Mouse (Mus musculus): ENCODE data around the gene Ino80e. TPM values are rescaled to one million over a fixed set of nuclear protein-coding genes. Genes with fewer than 3 reads are reported as not detected.

The Ino80e gene
- total and polyA plus RNA-seq, 3 experiments, result 73.6 to 243 (median 73.9) TPM

DNA sequence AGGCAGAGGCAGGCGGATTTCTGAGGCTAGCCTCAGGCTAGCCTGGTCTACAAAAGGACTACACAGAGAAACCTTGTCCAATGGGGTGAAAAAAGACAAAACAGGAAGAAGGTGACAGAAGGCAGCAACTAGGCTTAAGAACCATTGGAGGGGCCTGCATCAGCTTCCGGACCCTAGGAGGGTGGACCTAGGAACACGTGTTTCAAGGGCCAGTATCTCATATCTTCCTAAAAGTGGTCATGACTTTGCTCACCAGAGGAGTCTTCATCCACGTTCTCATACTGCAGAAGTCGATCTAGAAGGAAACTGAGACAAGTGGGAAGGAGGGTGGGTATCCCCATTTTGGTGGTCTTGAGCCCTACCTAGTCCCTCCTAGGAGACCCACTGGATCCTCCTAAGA is 1.2 kb downstream of the Ino80e start:
- Histone ChIP-seq H3K4me1 (ENCODE audit: control insufficient read depth in 1 of 2, insufficient read depth in 2 of 2) (peaks cover 5 to 64% of the 10 kb centered on the region in 2 experiments), H3K27ac (ENCODE audit: insufficient read depth, low read depth) (peak overlapping the region; percentile 18; the same call in 1 of the 2 replicates), H3K9ac (ENCODE audit: insufficient read depth, low read depth) (peak overlapping the region; percentile 93), H3K9me3 (replicated peaks; ENCODE audit: low read length) (no peaks in the 10 kb centered on the region), H3K27me3 (replicated peaks) (no peaks in the 10 kb centered on the region), H3K36me3 (replicated peaks in 1 of 2; ENCODE audit: control insufficient read depth in 1 of 2, insufficient read depth in 1 of 2, low read length in 1 of 2) (peaks cover 55 to 73% of the 10 kb centered on the region in 2 experiments), H3K4me2 (ENCODE audit: insufficient read depth, low read depth, poor library complexity, severe bottlenecking) (peak overlapping the region; percentile 25), H3K4me3 (replicated peaks in 1 of 3; ENCODE audit: low read depth in 2 of 3, low read length in 2 of 3, poor library complexity in 1 of 3) (peak overlapping the region; percentile 84 to 87 (median 85)), H3K79me2 (replicated peaks; ENCODE audit: control insufficient read depth, extremely low read depth, insufficient read depth, poor library complexity, severe bottlenecking) (peaks cover 32% of the 10 kb centered on the region)
- dilution Hi-C loops (cut with MboI; ENCODE audit: extremely low pct_ligation_motif_present, extremely low pct_unique_long_range_greater_than_20kb, low sequenced_read_pairs) (no loop called here), in situ Hi-C loops (cut with MboI; ENCODE audit: low pct_ligation_motif_present, low pct_unique_long_range_greater_than_20kb, low sequenced_read_pairs) (no loop called here)
- peak; percentile 59 for DNase-seq (ENCODE audit: extremely low read depth)
- TF ChIP-seq USF1 (IDR thresholded peaks at IDR 0.05; ENCODE audit: low read depth, low read length) (peak; percentile 9; the same call in 1 of the 2 replicates), SMC3 (IDR thresholded peaks at IDR 0.05; ENCODE audit: low read depth, low read length) (no peak), NELFE (IDR thresholded peaks at IDR 0.05; ENCODE audit: low read depth, low read length) (0 out of 2 replicates have a peak, but pooled peaks have one; percentile 25), PAX5 (IDR thresholded peaks at IDR 0.05; ENCODE audit: low read length) (no peak), MYC (IDR thresholded peaks at IDR 0.05; ENCODE audit: low read depth, low read length) (peak; percentile 97), TBP (conservative IDR thresholded peaks at IDR 0.05; ENCODE audit: low read depth, low read length) (0 out of 2 replicates have a peak, but pooled peaks have one; percentile 44), MXI1 (IDR thresholded peaks at IDR 0.05; ENCODE audit: low read depth, low read length) (peak; percentile 92; the same call in 1 of the 2 replicates), TCF12 (IDR thresholded peaks at IDR 0.05; ENCODE audit: low read depth, low read length) (0 out of 2 replicates have a peak, but pooled peaks have one; percentile 34), ZNF384 (IDR thresholded peaks at IDR 0.05; ENCODE audit: low read depth, low read length) (no peak), CHD2 (IDR thresholded peaks at IDR 0.05; ENCODE audit: low read length) (peak; percentile 22; the same call in 1 of the 2 replicates), MAX (IDR thresholded peaks at IDR 0.05; ENCODE audit: low read length) (peak; percentile 97), SIN3A (IDR thresholded peaks at IDR 0.05; ENCODE audit: low read length) (peak; percentile 69), ELF1 (IDR thresholded peaks at IDR 0.05; ENCODE audit: low read depth, low read length) (peak; percentile 69), KAT2A (IDR thresholded peaks at IDR 0.05; ENCODE audit: insufficient replicate concordance, low read length) (0 out of 2 replicates have a peak, but pooled peaks have one; percentile 28)

DNA sequence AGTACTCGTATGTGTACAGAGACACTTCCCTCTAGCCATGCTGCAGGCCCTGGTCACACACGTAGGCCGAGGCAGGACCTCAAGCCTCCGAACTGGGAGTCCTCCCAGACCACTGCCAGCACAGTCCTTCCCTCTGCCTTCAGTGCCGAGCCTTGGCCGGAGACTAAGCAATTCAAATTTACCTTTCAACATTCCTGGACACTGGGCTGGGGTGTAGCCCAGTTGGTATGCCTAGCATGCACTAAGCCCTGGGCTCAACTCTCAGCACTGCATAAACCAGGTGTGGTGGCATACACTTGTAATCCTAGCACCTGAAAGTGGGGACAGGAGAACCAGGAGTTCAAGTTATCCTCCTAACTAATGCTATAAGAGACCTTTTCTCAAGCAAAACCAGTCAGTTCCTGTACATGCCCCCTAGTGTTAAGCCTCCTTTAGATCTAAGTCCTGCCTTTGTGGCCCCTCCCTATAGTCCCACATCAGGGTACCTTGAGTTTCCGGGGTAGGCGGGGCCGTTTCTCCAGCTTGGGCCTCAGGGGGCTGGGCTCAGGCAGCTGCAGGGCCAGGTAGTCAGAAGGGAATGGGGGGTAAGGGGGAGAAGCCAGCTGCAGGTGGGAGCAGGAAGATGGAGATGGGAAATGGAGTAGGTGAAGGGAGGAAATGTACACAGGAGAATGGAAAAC is 5.3 kb downstream of the Ino80e start:
- no peak for TF ChIP-seq MAFK (IDR thresholded peaks at IDR 0.05; ENCODE audit: insufficient replicate concordance, low read length)
- TF ChIP-seq MAX (IDR thresholded peaks at IDR 0.05; ENCODE audit: low read length), result no peak
- TF ChIP-seq ZKSCAN1 (IDR thresholded peaks at IDR 0.05; ENCODE audit: borderline replicate concordance, low read depth, low read length), result no peak
- TF ChIP-seq ZNF384 (IDR thresholded peaks at IDR 0.05; ENCODE audit: low read depth, low read length), result no peak
- no peak for TF ChIP-seq MYC (IDR thresholded peaks at IDR 0.05; ENCODE audit: low read depth, low read length)
- no peak for TF ChIP-seq MXI1 (IDR thresholded peaks at IDR 0.05; ENCODE audit: low read depth, low read length)
- TF ChIP-seq PAX5 (IDR thresholded peaks at IDR 0.05; ENCODE audit: low read length), result no peak
- TF ChIP-seq CHD2 (IDR thresholded peaks at IDR 0.05; ENCODE audit: low read length), result no peak
- no peak for TF ChIP-seq CHD1 (IDR thresholded peaks at IDR 0.05; ENCODE audit: low read depth, low read length)
- TF ChIP-seq BHLHE40 (IDR thresholded peaks at IDR 0.05; ENCODE audit: low read depth, low read length), result no peak
- TF ChIP-seq JUN (IDR thresholded peaks at IDR 0.05; ENCODE audit: insufficient read depth, low read depth, low read length), result no peak
- no peak for TF ChIP-seq NRF1 (IDR thresholded peaks at IDR 0.05; ENCODE audit: low read depth, low read length)
- TF ChIP-seq SMC3 (IDR thresholded peaks at IDR 0.05; ENCODE audit: low read depth, low read length), result no peak
- Histone ChIP-seq H3K27ac (ENCODE audit: insufficient read depth, low read depth) (no peak overlapping the region), H3K79me2 (replicated peaks; ENCODE audit: control insufficient read depth, extremely low read depth, insufficient read depth, poor library complexity, severe bottlenecking) (peaks cover 21% of the 10 kb centered on the region), H3K9ac (ENCODE audit: insufficient read depth, low read depth) (no peak overlapping the region), H3K36me3 (replicated peaks in 1 of 2; ENCODE audit: control insufficient read depth in 1 of 2, insufficient read depth in 1 of 2, low read length in 1 of 2) (peaks cover 76 to 84% of the 10 kb centered on the region in 2 experiments), H3K4me2 (ENCODE audit: insufficient read depth, low read depth, poor library complexity, severe bottlenecking) (no peak overlapping the region), H3K27me3 (replicated peaks) (no peaks in the 10 kb centered on the region), H3K9me3 (replicated peaks; ENCODE audit: low read length) (no peaks in the 10 kb centered on the region), H3K4me3 (replicated peaks in 1 of 3; ENCODE audit: low read depth in 2 of 3, low read length in 2 of 3, poor library complexity in 1 of 3) (no peak overlapping the region), H3K4me1 (ENCODE audit: control insufficient read depth in 1 of 2, insufficient read depth in 2 of 2) (peaks cover 0 to 50% of the 10 kb centered on the region in 2 experiments; a peak in 2 of 4 replicates)
- in situ Hi-C loops (cut with MboI; ENCODE audit: low pct_ligation_motif_present, low pct_unique_long_range_greater_than_20kb, low sequenced_read_pairs), result no loop called here
- no peak for DNase-seq (ENCODE audit: extremely low read depth)
- dilution Hi-C loops (cut with MboI; ENCODE audit: extremely low pct_ligation_motif_present, extremely low pct_unique_long_range_greater_than_20kb, low sequenced_read_pairs), result no loop called here
